Mouse (Mus musculus): ENCODE measurements around the gene Sipa1l3. TPM values are rescaled to one million over a fixed set of nuclear protein-coding genes. Genes with fewer than 3 reads are reported as not detected.

The Sipa1l3 gene
- total and polyA plus RNA-seq, 3 experiments: 27.1 to 77.7 (median 57.8) TPM

DNA sequence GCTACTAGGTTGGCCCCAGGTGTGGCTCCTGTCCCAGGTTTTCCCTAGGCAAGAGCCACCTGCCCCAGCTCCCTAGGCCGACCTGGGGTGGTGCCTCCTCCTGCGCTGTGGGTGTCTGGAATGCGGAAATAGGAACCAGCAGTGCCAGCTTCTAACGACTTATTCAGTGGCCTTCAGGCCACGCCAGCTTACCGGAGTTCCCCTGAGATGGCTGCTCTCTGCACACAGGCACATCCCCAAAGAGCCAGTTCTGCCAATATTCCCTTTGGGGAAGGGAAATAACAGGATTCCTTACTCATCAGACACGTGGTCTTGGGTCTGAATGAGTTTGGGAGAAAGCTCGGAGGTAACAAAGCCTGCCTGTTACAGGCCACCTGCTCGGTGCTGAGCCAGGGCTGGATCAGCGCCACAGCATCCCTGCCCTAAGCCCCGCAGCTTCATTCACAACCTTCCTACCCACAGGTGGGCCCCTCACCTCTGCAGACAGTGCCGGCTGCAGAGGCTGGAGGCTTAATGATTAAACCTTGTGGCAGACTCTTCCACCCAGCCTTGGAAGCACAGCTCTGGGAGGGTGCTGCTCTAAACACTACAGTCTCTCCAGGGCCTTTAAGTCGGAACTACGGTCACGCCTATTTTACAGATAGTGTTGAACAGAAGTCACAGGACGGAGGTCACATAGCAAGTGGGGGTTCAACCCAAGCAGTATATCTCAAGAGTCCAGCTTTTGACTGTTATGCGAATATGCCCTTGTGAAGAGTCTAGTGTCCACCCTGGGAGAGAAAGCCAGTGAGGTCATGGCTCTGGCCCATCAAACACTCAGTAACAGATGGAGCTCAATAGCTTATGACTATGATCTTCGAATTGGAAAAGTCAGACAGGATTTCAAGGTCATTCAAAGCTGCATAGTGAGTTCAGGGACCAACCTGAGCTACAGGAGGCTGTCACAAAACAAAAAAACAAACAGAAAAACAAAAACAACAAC lies 12.8 kb downstream of the Sipa1l3 start:
- DNase-seq: no peak

DNA sequence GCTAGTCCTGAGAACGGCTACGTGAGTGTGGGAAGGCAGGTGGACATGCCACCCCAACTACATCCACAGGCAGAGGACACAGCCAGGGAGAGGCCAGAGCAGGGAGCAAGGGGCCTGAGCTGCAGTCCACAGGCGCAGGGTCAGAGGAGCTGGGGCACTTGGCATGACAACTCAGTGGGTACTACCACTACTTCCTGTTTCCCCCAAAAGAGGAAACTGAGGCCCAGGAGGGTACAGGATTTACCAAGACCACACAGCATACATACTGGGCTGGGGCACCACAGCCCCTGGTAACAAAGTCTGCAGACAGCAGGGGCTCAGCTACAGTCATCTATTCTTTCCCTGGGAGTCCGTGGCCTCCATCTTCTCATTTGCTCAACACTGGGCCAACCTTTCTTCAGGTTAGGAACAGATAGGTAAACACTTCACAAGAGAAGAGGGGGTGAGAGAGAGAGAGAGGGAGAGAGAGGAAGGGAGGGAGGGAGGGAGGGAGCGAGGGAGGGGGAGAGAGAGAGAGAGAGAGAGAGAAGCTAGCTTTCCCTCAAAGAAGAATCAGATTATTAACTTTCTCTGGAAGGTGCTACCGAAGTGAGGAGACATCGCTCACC lies 13.7 kb downstream of the Sipa1l3 start:
- no peak for DNase-seq

DNA sequence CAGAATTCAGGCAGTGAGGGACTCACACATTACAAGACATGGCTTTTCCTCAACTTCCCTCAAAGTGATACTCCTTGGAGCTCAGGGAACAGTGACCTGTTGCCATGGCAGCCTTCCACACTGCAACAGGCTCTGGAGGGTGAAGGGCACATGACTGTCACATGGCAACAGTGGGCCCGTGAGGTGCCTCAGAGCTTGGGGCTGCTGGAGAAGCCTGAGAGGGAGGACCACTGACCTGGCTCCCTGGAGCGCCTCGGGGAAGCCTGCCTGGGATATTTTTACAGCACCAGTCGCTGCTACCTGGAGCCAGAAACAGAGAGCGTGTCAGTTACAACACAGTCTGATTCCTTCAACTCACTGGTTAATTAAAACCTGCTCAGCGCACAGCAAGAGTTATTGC lies 14.8 kb downstream of the Sipa1l3 start:
- DNase-seq: no peak

DNA sequence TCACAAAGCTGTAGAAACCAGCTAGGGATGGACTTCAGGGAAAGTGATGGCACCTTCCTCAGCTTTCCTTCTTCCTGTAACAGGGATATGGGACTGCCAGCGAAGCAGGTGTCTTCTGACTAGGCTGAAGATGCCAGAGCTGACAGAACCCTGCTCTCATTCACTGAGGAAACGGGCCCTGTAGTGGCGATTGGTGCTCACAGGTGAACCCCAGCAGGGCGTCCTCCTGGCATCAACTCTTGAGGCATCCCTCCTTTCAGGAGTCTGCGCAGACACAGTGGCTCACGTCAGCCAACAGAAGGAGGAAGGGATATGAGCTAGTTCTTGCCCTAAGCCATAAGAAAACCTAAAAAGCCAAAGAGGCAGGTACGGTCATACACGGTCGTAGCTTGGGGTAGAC lies 17.2 kb downstream of the Sipa1l3 start:
- DNase-seq: no peak

DNA sequence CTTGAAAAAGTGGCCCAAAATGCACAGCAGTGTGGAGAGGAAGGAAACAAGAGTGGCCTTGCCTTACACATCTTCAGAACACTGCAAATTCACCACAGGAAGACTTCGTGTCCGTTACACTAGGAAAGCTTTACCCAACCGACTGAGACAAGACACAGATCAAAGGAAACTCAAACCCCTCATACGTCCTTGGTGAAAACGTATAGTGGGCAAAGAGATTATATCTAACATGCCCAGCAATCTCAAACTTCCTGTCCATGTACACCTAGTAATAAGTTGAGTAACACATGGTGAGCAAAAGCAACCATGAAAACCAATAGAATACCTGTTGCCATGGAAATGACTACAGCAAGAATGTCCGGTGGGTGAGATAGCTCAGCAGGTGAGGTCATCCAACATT lies 19.4 kb downstream of the Sipa1l3 start:
- DNase-seq: no peak

DNA sequence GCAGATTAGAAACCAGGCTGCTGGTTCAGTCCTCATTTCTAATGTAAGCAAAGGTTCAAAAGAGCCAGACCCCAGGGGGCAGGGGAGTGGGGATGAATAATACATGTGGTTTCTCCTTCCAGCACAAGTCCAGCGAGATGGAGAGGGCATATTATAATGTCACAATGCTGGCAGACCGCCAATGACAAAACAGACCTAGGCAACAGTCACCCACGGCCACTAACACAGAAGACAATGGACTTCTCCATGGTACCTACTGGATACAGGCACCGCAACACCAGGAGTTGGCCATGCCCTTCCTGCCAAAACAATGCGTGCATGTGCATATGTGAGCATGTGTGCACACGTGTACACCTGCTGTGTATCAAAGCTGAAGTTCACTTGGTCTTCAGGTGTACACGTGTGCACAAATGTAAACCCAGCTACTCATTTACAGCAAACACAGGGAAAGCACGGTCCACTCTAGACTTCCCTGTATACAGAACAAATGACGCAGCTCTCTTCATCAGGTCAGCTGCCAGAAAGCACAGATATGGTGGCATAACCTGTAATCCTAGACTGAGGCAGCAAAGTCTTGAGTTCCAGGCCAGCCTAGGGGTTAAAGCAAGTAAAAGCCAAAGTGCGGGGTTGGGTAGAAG lies 21.4 kb downstream of the Sipa1l3 start:
- DNase-seq: peak; percentile 63

DNA sequence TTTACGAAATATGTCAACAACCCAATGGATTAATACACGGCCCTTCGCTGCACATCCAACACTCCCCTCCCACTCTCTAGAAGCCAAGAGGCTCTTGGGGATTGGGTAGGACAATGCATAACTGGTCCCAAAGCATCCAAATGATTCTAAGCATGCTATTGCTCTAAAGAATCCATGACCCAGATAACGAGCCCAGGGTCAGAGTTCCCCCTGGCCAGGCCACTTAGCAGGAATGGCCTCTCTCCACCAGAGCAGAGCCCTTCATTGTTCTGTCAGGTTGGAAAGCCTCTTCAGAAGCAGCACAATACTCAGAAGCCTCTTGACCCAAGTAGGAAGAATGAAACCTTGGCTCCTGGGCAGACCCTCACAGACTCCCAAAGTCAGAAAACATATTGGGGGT lies 22.1 kb downstream of the Sipa1l3 start:
- no peak for DNase-seq

DNA sequence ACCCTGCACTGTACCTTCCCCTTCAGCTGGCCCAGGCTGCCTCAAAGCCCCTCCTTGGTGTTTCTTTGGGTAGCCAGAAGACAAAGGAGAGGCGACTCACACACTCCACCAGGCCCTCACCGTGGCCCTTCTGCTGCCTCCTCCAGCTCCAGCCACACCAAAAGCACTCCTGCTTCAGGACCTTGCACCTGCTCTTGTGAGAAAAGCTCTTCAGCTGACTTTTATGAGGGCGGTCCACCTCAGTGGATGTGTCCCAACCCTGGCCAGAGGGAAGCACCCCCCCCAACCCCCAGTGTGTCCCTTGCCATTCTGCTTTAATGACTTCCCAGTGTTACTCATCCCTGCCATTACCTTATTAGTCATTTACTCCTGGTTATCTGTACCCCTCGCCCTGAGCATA lies 22.6 kb downstream of the Sipa1l3 start:
- DNase-seq: peak; percentile 27

DNA sequence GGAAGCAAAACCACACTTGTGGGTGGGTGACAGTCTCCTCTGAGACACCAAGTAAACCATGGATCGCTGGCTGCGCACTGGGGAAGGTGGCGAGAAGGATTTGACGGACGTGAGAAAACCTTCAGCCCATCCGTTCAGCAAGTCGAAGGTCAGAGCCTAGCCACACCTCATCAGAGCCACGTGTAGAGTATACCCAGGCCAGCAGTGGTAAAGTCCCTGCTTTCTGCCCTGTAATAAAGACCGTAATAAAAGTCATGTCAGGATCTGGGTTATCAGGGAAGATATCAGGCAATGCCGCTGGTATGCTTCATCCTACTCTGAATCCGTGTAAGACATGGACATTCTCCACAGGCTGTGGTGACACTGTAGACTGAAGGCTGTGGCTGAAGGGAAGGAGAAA lies 23.6 kb downstream of the Sipa1l3 start:
- no peak for DNase-seq

DNA sequence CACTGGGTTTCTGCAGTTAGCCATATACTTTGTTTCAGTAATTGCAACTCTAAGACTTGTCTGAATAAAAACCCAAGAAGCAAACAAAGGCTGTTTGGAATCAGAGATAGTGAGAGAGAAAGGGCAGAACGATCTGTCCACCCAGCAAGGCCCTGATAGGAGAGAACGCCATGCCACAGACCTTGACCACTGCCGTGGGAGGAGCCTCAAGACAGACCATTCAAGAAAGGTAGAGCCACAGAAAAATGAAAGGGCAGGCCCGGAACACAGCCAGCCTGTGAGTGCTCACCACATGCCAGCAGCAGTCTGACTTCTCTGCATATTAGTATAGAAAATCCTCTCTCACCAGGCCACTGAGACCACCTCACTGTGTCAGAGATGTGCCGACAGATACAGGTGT lies 24.4 kb downstream of the Sipa1l3 start:
- no peak for DNase-seq

DNA sequence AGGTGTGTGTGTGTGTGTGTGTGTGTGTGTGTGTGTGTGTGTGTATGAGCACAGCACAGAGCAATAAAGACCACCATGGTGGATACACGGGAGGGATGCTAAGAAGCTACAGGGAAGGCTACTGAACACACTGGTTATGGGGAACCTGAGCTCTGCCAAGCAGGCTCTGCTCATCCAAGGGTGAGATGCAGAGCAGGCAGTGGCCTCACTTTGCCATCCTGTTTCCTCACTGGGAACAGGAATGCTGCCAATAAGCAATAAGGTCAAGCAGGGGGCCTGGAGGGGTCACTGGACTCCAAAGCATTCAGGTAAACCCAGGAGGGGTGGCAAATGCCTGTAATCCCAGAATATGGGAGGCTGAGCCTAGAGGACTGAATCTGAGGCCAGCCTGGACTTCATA lies 25.4 kb downstream of the Sipa1l3 start:
- no peak for DNase-seq

DNA sequence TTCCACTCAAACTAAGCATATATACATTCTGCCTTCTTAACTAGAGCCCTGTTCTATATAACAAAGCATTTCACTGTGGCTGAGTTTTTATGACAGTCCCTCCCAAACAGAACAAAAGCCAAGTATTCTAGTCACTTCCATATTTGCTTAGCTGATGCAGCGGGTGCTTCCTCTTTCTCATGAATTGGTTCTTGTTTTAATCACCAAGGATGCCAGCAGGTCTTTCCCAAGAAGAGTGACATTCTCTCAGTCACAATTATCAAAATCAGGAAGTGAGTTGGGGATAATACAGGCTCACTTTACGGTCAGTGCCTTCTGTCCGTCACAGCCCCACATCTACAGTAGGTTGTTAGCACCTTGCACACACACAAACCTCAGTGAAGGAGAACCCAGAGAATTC lies 26.6 kb downstream of the Sipa1l3 start:
- no peak for DNase-seq

DNA sequence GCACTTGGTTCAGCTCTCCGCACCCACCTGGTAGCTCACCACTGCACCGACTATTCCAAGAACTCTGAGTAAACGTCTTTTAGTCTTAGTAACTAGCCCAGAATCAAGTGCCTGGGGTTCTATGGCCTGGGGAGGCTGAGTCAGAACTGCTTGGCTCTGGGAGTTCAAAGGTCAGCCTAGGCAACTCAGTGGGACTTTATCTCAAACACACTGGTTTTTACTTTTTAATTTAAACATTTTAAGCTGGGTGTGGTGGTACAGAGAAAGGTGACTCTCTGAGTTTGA lies 27.0 kb downstream of the Sipa1l3 start:
- DNase-seq: no peak

DNA sequence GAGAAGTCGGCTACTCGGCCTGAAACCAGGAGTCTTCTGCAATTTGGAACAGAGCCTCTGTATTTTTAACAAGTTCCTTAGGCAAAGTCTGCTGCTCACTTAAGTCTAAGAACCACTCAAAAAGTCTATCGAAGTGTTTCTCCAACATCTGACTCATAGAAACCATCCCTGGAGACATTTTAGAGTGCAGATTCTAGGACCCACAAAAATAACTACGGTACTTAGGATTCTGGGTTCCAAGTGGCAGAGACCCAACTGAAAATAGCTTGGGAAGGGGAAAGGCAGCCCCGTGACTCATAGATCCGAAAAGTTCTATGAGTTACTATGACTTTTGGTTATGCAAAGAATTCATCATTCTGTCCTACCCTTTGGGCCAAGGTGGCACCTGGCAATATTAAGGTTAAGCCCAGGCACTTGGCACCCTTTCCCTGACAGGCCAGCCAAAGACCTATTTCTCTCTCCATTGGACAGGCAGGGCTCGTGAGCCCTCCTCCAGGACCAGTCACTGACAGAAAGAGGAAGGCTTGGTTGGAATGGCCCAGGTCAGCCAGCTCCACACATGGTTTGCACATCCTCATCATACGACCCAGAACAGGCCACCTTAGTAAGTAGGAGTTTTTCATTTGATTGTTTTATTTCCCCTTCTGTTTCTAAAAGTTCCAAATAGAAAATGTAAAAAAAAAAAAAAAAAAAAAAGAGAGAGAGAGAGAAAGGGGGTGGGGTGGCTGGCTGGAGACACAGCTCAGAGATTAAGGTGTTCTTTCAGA lies 27.6 kb downstream of the Sipa1l3 start:
- no peak for DNase-seq

DNA sequence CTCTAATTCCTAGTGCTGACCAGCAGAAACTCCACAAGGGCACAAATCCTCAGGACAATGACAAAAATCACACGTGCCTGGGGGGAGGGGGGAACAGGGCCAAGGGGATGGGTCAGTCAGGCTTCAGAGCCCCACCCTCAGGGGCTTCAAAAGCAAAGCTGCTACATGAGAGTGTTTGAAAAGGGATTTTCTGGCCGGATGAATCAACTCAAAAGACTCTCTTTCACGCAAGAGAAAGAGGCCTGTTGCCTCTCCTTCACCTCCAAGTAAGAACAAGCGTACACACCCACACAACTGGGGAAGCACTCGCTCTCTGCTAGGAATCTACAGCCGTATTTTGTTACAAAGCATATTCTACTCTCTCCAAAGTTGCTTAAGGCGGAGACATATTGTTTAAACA lies 28.6 kb downstream of the Sipa1l3 start:
- DNase-seq: no peak

DNA sequence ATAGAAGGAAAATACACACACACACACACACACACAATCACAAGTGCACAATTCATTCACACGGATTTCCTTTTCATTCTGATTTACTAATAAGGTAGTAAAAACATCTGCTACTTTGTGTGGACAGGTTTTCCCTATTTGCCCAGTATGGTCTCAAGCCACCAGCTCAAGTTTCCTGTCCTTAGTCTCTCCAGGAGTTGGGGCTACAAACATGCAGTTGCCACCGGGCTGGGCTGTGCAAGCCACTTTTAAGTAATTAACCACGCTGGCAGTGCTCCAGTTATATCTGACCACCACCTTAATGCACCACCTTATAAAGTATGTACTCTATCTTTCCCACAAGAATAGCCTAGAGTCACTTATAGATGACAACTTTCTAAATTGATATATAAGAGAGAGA lies 29.1 kb downstream of the Sipa1l3 start:
- DNase-seq: no peak

DNA sequence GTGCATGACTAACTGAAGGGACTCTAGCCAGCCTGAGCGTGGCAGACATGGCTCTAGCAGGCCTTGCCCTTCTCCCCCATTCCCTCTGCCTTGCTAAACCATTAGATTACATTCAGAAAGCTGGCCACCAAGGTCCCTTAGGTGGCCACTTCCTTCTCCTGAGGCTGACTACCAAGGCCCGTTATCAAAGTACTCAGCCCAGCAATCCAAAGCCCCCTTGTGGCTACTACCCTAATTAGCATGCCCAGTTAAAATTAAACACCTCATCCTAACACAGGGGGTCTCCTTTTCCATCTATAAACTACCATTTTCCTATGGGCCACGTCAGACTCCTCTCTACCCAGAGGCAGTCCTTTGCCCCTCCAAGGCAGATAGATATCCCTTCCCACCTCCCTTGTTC lies 31.7 kb downstream of the Sipa1l3 start:
- no peak for DNase-seq

DNA sequence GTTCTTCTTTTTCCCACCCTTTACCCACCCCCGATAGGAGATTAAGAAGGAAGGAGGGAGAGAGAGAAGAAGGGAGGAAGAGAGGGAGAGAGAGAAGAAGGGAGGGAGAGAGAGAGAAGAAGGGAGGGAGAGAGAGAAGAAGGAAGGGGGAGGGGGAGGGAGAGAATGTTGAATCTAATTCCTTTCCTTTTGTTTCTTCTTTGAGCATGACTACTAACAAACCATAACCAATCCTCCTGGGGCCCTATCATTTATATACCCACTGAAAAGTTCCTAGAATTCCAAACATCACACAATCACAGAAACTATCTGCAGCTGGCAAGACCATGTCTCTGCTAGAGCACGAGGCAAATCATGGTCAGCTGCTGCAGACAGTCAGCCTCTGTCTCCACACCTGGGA lies 32.7 kb downstream of the Sipa1l3 start:
- no peak for DNase-seq

DNA sequence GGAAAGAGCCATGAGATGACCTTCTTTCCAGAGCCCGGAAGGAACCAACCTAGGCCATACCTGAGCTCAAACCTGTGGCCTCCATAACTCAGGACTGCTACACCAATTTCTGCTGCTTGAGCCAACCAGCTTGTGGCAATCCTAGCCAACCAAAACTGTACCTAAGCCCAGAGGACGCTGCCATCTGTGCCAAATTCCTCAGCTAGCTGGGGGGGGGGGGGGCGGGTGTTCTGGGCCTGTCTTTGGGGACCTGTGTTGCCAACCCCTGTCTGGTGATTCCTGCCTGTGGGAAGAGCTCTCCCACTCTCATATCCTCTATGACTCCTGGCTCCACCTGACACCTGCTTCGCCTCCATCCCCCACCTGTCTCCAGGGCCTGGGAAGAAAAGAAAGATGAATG lies 34.9 kb downstream of the Sipa1l3 start:
- DNase-seq: no peak

DNA sequence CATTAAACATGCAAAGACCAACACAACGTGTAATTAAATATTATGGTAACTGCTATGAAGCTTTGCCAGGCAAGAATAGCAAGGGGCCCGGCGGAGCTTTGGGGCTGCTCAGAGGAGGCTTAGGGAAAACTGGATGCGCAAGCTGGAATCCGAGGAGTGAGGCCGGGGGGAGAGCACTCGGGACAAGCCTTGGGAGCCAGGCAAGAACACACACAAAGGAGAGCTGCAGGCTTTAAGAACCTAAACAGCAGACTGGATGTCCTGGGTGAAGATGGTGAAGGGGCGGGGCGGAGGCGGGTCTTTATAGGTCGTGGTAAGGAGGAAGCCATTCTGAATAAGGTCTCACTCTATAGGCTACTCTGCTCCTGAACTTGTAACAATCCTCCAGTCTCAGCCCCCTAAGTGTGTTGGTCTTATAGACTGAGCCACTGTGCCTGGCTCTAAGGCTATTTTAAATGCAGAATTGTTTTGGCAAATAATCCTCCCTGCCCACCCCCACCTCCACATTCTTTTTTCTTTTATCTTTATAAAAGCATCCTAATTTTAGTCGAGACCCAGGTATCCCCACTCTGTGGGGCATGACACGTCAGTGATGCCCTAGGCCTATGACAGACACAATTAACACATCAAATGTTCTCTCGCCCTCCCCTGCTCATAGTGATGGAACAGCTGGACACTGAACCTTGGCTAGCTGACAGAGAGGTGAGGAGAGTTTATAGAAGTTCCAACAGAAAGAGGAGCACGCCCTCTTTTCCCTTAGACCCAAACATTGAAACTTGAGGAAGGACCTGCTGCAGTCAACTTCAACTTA lies 36.9 kb downstream of the Sipa1l3 start:
- no peak for DNase-seq

DNA sequence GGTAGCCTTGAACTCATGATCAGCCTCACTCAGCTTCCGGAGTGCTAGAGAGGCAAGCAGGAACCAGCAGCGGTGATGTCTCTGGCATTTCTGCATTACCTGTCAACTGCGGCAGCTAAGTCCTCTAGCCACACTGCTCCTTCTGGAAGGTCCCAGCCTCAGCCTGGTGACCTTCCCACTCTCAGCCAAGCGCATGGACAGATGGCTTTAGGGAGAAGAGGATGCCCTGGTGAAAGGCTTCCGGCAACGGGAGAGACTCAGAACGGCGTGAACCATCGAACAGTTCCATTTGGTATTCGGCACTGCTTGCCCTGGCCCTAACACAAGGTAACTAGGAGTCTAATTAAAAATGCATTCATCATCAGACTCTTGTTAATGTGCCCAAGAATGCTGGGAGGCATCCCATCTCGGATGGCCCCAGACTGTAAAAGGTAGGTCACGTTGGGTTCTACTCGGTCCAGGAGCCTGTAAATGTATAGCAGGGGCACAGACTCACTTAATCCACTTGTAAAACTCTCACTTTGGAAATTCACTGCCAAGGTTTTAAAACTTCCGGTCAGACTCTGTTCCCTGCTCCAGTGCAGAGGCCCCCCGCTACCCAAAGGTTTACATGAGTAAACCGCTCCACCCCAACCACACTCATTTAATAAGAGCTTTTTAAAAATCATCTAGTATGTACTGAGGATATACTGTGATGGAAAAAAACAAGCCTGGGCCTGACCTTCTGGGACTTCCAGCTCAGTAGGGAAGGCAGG lies 37.7 kb downstream of the Sipa1l3 start:
- no peak for DNase-seq

Measured in adrenal gland, adult 2 months (tissue).